Mouse (Mus musculus) regulatory T cell (primary cell): ENCODE results near the gene Ttn.

ENCODE experiments used
- in situ Hi-C: fragments of 300-600 bp; cut with MboI, MseI; formaldehyde crosslinking; loops from one replicate; pipeline ENCODE4 v1.15.1; 2025; ENCODE audit warnings: high pct_unique_total_duplicates

The Ttn gene

DNA sequence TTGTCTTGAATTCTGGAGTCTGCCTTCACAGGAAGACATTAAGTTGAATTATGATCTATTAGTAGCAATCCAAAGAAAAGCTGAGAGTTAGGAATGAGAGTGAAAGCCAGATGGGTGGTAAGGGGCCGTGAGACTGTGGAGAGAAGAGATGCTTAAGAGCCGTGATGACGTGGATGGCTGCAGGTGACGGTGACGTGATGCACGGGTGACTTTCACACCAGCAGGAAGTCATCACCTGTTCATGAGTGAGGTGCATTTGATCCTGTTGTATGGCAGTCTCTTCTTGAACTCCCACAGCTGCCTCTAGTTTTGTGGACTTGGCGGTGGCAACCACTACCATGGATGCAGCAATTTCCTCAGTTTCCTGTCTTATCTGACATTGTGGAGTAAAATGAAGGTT lies 16.8 kb downstream of the Ttn start:
- in situ Hi-C loops, result no loop called here

DNA sequence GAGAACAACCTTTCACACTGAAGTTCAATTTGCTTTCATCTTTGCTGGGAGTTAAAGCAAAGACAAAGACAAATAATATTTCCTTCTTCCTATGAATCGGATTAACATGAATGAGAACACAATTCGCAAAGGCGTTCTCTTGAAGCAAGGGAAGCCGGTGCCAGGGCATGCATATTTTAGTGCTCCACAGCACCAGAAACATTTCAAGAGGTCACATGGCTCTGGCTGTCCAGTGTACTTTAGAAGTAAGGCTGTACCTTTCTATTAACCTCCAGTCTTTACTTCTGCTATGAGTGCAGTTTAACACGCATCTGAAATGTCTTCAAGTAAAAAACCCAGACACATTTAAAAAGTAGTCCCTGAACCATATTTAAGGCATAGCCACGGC lies 20.3 kb downstream of the Ttn start:
- in situ Hi-C loops, result no loop called here

DNA sequence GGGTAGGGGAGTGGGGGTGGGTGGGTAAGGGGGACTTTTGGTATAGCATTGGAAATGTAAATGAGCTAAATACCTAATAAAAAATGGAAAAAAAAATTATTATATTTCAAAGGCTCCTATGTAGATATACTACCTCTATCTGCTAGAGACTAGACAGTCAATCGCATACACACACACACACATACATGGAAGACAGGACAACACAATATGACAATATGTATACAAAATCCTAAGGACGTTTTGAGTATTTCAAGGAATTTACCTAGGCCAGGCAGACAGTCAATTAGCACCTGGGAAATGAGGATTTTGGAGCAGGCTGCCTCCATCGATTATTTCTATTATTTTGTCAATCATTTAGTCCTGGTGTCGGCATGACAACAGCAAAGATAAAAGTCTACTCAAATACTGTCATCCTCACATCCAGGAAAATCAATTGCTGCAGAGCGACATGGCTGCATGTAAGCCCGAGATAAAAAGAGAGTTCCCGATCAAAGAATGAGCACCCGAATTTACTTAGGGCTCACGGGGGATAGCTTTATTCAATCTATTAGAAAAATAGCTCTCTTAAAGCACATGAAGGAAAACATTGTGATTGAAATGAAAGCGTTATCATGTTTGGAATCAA lies 20.8 kb downstream of the Ttn start:
- in situ Hi-C loops, result no loop called here

DNA sequence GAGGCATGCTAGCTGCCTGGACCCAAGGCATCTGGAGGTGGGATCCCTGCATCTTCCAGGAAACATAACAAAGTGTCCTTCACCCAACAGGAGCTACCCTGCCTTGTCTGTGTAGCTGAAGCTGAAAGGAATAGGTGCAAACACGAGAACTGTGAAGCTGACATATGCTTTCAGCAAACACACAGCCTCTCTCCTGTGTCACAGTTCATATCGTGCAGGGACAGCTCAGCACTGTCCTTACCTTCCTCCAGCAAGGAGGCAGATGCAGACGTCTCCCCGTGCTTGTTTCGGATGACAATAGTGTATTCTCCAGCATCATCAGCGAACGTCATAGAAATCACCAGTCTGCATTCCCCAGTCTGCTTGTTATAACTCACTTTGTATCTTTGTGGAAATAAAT lies 32.6 kb downstream of the Ttn start:
- in situ Hi-C loops, result no loop called here

DNA sequence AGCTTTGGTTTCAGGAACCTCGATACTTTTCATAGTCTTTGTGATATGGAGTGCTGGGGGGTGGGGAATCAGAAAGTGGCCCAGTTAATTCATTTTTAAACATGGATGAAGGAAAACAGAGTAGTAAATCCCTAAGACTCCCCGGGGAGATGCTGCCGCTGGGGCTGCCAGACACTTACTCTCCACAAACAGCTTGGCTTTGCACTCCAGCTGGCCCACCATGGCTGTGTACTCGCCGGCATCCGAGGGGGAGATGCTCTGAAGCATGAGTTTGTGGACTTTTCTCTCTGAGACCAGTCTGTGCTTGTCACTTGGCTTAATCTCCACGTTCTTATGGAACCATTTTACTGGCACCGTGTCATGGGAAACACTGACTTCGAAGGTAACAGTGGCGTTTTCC lies 43.8 kb downstream of the Ttn start:
- in situ Hi-C loops, result no loop called here

DNA sequence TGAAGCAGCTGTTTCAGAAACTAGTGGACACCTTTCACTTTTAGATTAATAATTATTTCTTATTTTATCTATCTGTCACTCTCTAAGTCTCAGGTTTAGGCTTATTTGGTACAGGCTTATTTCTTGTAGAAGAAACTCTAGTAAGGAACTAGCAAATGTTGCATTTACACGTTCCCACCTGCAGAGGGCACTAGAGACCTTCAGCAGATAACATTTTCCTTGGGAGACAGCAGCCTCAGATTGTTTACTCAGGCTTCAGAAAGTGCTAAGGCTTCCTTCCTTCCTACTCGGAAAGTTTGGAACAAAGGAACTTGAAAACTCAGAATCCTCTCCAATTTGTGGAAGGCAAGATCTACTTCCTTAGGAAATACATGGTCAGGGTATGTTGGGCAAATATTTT lies 52.6 kb downstream of the Ttn start:
- in situ Hi-C loops, result no loop called here

DNA sequence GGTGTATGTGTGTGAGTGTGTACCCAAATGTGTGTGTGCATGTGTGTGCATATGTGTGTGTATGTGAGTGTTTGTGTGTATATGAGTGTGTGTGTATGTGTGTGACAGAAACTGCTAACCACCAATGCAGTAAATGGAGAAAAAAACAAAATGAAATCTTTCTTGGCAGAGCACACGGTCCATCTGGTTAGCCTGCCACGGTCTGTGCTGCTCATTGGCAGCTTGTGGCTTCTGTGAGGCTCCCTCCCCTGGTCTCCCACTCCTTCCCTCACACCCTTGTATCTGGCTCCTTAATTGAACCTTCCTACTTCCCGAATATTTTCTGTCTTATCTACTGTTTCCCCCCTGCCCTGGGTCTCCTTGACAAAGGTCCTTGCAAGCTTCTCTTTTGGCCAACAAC lies 53.5 kb downstream of the Ttn start:
- in situ Hi-C loops, result no loop called here

DNA sequence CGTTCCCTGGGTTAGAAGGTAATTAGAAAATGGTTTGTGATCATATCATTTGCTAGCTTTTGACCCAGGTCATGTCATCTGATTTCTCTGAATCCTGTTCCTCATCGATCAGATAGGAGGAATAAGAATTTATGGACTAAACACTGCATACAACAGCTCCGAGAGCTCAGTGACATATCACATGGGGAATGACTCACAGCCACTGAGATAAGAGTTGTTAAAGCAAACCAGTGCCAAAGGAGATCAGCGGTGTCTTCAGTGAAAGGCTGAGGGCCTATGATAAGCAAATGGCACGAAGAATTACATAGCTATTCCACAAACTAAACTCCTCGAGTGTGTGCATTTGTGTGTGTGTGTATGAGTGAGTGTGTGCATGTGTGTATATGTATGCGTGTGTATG lies 54.0 kb downstream of the Ttn start:
- in situ Hi-C loops, result no loop called here

DNA sequence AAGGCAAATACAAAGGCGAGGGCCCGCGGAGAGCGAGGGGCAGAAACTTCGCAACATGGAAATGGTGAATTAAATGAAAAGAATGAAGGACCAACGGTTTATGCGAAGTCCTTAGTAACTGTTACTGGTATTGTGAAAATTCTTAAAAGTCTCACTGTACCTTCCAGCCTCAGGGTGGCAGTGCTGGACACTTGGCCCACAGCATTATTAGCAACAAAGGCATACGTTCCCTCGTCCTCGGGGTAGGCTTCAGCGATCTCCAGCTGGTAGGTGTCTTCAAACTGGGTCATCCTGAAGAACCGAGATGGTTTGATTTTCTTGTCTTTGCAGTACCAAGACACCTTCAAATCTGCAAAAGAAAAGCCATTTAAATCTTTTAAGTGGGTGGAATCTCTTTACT lies 55.4 kb downstream of the Ttn start:
- in situ Hi-C loops, result no loop called here

DNA sequence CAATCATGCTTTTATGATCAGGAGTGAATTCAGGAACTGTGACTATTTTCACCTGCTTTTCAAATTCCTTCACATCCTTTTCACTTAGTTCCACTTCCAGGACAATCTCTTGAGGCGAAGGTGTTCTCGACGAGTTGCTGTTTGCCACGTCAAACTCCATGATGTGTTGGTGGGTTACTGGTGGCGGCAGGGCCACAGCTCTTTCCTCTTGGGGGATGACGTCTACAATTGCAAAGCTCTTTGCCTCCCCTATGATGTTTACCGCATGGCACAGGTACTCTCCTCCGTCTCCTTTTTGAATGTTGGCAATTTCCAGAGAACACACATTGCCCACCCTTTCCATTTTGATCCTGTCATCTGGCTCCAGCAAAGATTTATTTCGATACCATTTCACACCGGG lies 67.4 kb downstream of the Ttn start:
- in situ Hi-C loops, result no loop called here

DNA sequence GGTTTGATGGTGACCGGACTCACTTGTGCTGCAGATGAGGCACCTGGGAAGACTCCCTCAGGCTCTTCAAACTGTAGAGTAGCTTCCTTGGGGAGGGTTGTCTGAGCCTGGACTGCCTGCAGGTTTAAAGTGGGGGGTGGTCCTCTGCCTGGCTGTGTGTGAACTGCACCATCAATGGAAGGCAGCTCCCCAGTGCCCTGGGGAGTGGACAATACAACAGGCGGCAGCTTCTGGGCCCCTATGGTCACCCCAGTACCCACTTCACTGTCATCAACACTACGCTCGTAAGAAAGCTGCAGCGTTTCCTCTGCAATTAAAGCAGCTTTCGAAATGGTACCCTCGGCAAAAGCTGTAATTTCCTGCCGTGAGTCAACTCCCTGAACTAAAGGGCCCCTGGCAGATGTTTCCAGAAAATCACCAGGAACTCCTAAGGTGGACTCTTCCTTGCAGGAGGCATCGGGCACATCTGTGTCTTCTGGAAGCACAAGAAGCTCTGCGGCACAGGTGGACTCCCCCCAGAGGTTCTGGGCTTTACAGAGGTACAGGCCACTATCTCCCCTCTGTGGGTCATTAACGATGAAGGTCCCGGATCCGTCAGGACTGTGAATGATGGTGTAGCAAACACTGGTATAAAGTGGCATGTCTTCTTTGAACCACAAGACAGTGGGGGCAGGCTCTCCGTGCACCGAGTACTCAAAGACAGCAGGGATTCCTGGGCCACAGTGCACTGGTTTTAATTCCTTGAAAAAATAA lies 73.5 kb downstream of the Ttn start:
- in situ Hi-C loops, result no loop called here

DNA sequence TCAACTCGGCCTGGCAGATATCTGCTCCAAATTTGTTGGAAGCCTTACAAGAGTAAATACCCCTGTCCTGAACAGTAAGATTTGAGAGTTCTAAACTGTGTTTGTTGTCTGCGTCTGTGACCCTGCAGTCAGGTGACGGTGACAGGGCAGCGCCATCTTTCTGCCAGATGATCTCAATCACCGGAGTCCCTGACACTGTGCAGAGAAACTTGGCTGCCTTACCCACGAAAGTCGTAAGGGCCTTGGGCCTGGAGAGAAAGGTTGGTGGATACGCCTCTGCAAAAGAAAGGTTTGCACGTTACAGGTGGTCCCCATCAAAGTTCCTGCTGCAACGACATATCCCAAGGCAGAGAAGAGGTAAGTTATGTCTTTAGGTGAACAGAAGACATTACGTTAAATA lies 79.0 kb downstream of the Ttn start:
- in situ Hi-C loops, result no loop called here

DNA sequence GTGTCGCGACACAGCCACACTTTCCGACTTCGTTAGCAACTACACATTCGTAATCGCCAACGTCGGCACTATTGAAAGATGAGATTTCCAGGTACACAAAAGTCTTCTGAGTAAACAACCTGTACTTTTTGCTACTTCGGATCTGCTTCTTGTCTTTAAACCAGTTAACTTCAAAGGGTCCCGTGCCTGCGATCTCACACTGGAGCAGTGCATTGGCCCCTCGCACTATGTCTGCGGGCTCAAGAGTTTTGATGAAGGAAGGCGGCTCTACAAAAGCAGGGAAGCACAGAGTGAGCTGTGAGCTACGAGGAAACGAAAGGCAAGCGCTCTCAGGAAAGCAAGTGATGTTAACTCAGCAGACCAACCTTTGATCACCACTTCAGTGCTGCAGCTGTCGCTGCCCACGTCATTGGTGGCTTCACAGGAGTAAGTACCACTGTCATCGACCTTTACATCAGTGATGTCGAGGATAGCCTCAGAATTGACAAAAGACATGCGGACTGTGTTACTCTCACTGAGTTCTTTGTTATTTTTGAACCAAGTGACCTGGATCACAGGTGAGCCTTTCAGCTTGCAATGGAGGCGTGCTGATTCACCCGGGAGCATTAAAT lies 80.8 kb downstream of the Ttn start:
- in situ Hi-C loops, result no loop called here

DNA sequence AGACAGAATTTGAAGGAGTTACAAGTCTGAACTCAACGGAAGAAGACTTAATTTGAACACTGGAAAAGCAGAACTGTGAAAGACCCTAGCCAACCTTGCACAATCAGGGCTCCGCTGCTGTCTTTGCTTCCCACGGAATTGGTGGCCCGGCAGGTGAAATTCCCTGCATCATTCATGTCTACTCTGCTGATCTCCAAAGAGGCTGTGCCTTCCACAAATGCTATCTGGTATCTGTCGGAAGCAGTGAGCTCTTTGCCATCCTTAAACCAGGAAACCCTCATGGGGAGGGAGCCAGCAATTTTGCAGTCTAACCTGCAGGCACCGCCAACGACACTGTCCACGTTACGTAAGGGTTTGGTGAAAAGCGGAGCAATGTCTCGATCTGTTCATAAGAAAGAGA lies 82.5 kb downstream of the Ttn start:
- in situ Hi-C loops, result no loop called here

DNA sequence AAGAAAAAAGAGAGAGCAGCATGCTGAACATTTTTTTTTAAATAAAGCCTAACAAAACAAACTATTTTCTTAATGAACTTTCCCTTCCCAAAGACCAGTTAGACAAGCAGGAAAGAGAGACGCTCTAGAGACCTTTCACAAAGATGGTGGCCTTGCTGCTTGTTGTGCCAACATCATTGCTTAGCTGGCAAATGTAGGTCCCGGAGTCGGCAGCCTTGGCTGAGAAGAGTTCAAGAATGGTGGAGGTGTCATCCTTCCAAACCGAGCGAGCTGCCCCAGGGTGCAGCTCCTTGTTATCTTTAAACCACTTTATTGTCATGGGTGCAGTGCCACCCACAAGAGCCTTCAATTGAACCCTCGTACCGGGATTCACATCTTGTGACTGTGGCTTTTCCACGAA lies 85.4 kb downstream of the Ttn start:
- in situ Hi-C loops, result no loop called here

DNA sequence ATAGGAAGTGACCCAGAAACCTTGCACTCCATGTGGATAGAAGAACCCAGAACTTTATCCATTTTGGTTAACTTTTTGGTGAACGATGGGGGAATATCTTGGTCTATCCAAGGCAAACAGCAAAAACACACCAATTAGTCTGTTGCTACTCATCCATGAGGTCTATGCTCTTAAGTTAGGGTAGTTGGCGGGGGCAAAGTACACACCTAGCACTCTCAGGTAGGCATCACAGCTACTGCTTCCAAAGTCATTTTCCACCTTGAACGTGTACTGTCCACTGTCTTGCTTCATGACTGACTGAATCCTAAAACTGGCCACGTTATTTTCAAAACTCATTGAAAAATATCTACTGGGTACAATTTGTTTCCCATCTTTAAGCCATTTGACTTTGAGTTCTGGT lies 87.0 kb downstream of the Ttn start:
- in situ Hi-C loops, result no loop called here

DNA sequence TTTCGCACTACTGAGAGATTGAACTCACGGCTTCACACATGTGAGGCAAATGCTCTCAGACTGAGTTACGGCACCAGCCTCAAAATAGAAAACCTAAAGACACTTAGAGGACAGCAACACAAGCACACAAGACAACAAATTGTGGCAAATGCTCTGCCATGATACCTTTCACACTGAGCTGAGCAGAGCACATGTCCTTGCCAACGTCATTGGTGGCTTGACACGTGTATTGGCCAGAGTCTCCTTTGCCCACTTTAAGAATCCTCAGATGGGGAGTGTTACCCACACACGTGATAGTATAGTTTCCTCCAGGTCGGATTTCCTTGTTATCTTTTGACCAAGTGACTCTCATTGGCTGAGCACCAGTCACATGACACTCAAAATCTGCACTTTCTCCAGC lies 93.6 kb downstream of the Ttn start:
- in situ Hi-C loops, result no loop called here

DNA sequence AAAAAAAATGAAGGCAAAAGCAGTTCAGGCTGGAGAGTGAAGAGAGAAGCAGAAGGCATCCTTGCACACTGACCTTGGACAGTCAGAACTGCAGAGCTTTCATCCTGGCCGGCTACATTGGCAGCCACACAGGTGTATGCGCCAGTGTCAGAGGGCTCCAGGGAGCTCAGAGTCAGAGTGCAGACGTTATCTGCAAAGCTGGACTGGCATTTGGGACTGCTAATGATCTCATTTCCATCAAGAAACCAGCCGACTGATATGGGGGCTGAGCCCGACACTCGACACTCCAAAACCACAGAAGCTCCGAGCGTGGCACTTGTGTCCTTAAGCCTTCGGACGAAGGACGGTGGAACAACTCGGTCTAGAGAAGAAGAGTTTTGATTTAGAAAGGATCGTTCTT lies 96.5 kb downstream of the Ttn start:
- in situ Hi-C loops, result no loop called here

DNA sequence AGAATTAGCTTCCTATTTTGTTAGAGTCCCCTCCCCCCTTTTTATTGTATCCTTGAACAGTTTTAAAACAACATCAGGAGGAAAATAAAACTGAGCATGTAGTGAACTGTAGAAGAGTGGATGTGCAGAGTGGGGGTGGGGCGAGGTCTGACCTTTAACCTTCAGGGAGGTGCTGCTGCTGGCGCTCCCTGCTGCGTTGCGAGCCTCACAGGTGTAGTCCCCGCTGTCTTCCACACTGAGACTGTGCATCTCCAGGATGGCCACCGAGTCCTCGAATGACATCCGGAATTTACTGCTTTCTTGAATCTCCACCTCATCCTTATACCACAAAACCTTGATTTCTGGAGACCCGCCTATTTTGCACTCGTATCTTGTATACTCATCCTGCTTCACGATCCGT lies 100.9 kb downstream of the Ttn start:
- in situ Hi-C loops, result no loop called here

DNA sequence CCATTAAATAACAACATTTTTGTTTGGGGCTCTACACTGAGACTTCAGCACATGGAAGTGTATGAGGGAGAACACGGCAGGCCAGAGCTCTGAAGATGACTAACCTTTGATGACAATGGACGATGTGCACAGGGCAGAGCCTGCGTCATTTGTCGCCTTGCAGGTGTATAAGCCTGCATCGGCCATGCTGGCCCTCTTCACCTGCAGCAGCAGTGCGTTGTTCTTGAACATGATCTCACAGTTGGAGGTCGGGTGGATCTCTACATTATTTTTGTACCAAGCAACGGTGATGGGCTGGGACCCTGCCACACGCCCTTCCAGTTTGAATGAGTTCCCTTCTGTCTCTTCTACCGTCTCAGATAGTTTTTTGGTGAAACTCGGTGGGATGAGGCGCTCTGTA lies 106.8 kb downstream of the Ttn start:
- in situ Hi-C loops, result no loop called here

DNA sequence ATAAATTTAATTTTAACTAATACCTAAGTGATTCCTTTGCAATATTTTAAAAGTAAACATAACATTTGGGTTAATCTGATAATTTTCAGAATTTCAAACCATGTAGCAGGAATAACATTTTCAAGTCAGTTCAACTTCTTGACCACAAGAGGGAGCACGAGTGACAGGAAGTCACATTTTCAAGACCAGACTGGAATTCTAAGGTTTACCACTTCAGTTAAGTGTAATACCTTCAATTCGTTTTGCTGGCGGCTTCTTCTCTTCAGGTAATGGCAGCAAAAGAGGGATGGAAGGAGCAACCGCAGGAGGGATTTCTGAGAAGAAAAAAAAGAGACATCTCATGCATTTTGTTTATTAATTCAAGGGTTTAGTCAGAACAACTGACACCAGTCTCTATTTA lies 115.4 kb downstream of the Ttn start:
- in situ Hi-C loops, result no loop called here

DNA sequence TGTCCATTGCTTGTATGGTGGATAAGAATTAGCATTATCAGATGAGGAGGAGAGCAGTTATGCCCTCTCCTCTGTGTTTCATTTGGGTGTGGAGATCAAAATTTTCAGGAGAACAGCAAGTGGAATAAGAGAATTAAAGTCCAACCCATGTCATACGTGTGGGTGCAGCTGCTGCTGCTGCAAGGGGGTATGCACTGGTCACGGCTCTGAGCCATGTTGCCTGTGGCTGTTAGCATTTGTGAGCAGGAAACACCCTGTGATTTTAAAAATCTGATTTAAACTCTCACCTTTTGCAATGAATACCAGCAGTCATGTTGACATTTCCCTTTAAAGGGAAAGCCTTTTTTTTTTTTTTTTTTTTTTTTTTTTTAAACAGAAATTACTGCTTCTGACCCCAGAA lies 116.8 kb downstream of the Ttn start:
- in situ Hi-C loops, result no loop called here

DNA sequence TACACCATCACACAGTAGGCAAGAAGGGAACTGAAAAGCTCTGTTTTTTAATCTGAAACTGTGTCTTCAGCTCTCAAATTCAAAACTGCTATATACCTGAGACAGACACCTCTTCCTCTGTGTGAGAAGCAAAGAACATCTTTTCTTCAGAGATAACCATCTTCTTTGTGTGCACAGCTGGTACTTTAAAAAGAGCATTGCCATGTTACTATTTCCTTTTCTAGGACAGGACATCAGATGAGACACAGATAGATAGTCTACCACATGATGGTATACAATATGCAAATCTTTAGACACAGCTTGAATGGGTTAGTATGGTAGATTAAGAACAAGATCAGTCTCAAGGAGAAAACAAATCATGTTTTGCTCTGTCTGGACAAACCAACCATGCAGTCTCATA lies 121.0 kb downstream of the Ttn start:
- in situ Hi-C loops, result no loop called here

DNA sequence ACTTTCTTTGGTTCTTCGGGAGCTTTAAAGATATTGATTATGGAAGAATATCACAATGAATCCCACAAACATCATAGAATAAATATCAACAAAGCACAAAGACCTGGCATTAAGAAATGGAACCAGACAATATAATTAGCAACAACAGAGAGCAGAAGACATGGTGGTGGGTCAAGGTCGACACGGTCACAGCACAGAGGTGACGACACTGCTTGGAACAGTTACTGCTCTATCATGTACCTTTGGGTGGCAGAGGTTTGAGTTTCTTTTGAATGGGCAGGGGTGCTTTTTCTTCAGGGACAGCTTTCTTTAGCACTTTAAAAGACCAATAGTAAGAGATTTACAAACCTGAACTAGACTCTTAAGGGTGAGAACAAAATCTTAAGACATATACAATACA lies 132.3 kb downstream of the Ttn start:
- in situ Hi-C loops, result no loop called here
